Mouse (Mus musculus): Measurements from ENCODE around the gene Lrrc8d. TPM values are rescaled to one million over a fixed set of nuclear protein-coding genes. Genes with fewer than 3 reads are reported as not detected.
A peak's percentile ranks its signal among the peaks of the same experiment; 100 is the strongest.

Lrrc8d gene
- polyA plus RNA-seq, 1 experiment from 2014 or later = 20.5 TPM

- ATAC-seq = no peak
- H3K9ac ChIP-seq (replicated peaks; ENCODE audit: low read depth) = no peak overlapping the region
- 47% methylated on average over 9 of the region's 9 CpGs for WGBS
These were observed 1.6 kb downstream of the Lrrc8d start for GRCm38 (mm10) chr5:105701326-105701725.

GRCm38 (mm10) chr5:105701844-105702243, 2.1 kb downstream of the Lrrc8d start:
- no peaks in the 10 kb centered on the region for H3K27me3 ChIP-seq (replicated peaks; ENCODE audit: insufficient read depth, low read length)
- WGBS = 57% methylated on average over 8 of the region's 8 CpGs
- H3K4me3 ChIP-seq (ENCODE audit: low read depth, low read length) = peak overlapping the region; percentile 89; the same call in 1 of the 2 replicates
- 0 out of 2 replicates have a peak overlapping the region, but pooled peaks have one; percentile 97 for H3K27ac ChIP-seq (ENCODE audit: low read length)
- peak; percentile 62; the same call in 1 of the 2 replicates for TF ChIP-seq EP300 (IDR thresholded peaks at IDR 0.05)
- no peak for TF ChIP-seq CTCF (IDR thresholded peaks at IDR 0.05)
- DNase-seq (ENCODE audit: low spot score) (peak; percentile 59), ATAC-seq (no peak)
- no peak overlapping the region for H3K9ac ChIP-seq (replicated peaks; ENCODE audit: low read depth)
- no peaks in the 10 kb centered on the region for H3K36me3 ChIP-seq (ENCODE audit: insufficient read depth, low read length)
- peaks cover 7% of the 10 kb centered on the region; the same call in 1 of the 2 replicates for H3K4me1 ChIP-seq (ENCODE audit: insufficient read depth, low read depth, low read length)
- H3K4me2 ChIP-seq (replicated peaks; ENCODE audit: low read depth, low read length) = peak overlapping the region; percentile 97
- no peaks in the 10 kb centered on the region for H3K9me3 ChIP-seq (ENCODE audit: low read length)

More at GRCm38 (mm10) chr5:105701326-105701725, 1.6 kb downstream of the Lrrc8d start:
- Histone ChIP-seq H3K27me3 (replicated peaks; ENCODE audit: insufficient read depth, low read length) (no peaks in the 10 kb centered on the region), H3K27ac (ENCODE audit: low read length) (peak overlapping the region; percentile 97), H3K4me2 (replicated peaks; ENCODE audit: low read depth, low read length) (peak overlapping the region; percentile 97), H3K4me1 (ENCODE audit: insufficient read depth, low read depth, low read length) (peaks cover 7% of the 10 kb centered on the region; the same call in 1 of the 2 replicates), H3K4me3 (ENCODE audit: low read depth, low read length) (peak overlapping the region; percentile 89), H3K36me3 (ENCODE audit: insufficient read depth, low read length) (no peaks in the 10 kb centered on the region), H3K9me3 (ENCODE audit: low read length) (no peaks in the 10 kb centered on the region)
- DNase-seq (ENCODE audit: low spot score) = no peak
- TF ChIP-seq CTCF (IDR thresholded peaks at IDR 0.05) (no peak), EP300 (IDR thresholded peaks at IDR 0.05) (no peak)

GRCm38 (mm10) chr5:105702580-105703285, 3.0 kb downstream of the Lrrc8d start:
- 0 out of 2 replicates have a peak overlapping the region, but pooled peaks have one; percentile 11 for H3K4me2 ChIP-seq (replicated peaks; ENCODE audit: low read depth, low read length)

GRCm38 (mm10) chr5:105703286-105703655, 3.5 kb downstream of the Lrrc8d start:
- ATAC-seq (no peak), DNase-seq (ENCODE audit: low spot score) (peak; percentile 57)
- Histone ChIP-seq H3K27ac (ENCODE audit: low read length) (peak overlapping the region; percentile 27; the same call in 1 of the 2 replicates), H3K9ac (replicated peaks; ENCODE audit: low read depth) (no peak overlapping the region), H3K36me3 (ENCODE audit: insufficient read depth, low read length) (no peaks in the 10 kb centered on the region), H3K4me3 (ENCODE audit: low read depth, low read length) (no peak overlapping the region), H3K4me2 (replicated peaks; ENCODE audit: low read depth, low read length) (no peak overlapping the region), H3K27me3 (replicated peaks; ENCODE audit: insufficient read depth, low read length) (no peaks in the 10 kb centered on the region), H3K4me1 (ENCODE audit: insufficient read depth, low read depth, low read length) (peaks cover 7% of the 10 kb centered on the region; the same call in 1 of the 2 replicates), H3K9me3 (ENCODE audit: low read length) (no peaks in the 10 kb centered on the region)
- 72% methylated on average over 11 of the region's 11 CpGs for WGBS
- TF ChIP-seq EP300 (IDR thresholded peaks at IDR 0.05) (no peak), CTCF (IDR thresholded peaks at IDR 0.05) (no peak)

More at GRCm38 (mm10) chr5:105702580-105703285, 3.0 kb downstream of the Lrrc8d start:
- H3K9ac ChIP-seq (replicated peaks; ENCODE audit: low read depth) = no peak overlapping the region
- no peaks in the 10 kb centered on the region for H3K36me3 ChIP-seq (ENCODE audit: insufficient read depth, low read length)
- H3K4me3 ChIP-seq (ENCODE audit: low read depth, low read length) = no peak overlapping the region
- DNase-seq (ENCODE audit: low spot score) (no peak), ATAC-seq (no peak)
- H3K9me3 ChIP-seq (ENCODE audit: low read length) = no peaks in the 10 kb centered on the region
- WGBS = 74% methylated on average over 9 of the region's 9 CpGs
- H3K27ac ChIP-seq (ENCODE audit: low read length) = peak overlapping the region; percentile 27; the same call in 1 of the 2 replicates
- TF ChIP-seq EP300 (IDR thresholded peaks at IDR 0.05) = no peak
- TF ChIP-seq CTCF (IDR thresholded peaks at IDR 0.05) = no peak
- H3K4me1 ChIP-seq (ENCODE audit: insufficient read depth, low read depth, low read length) = peaks cover 7% of the 10 kb centered on the region; the same call in 1 of the 2 replicates
- no peaks in the 10 kb centered on the region for H3K27me3 ChIP-seq (replicated peaks; ENCODE audit: insufficient read depth, low read length)

- no peak overlapping the region for H3K4me3 ChIP-seq (ENCODE audit: low read depth, low read length)
- no peak for DNase-seq (ENCODE audit: low spot score)
- 27% methylated on average over 9 of the region's 9 CpGs for WGBS
- H3K9me3 ChIP-seq (ENCODE audit: low read length) = no peaks in the 10 kb centered on the region
- ATAC-seq = no peak
- no peak overlapping the region for H3K27ac ChIP-seq (ENCODE audit: low read length)
- H3K27me3 ChIP-seq (replicated peaks; ENCODE audit: insufficient read depth, low read length) = no peaks in the 10 kb centered on the region
- no peaks in the 10 kb centered on the region for H3K36me3 ChIP-seq (ENCODE audit: insufficient read depth, low read length)
- peaks cover 7% of the 10 kb centered on the region; the same call in 1 of the 2 replicates for H3K4me1 ChIP-seq (ENCODE audit: insufficient read depth, low read depth, low read length)
- H3K4me2 ChIP-seq (replicated peaks; ENCODE audit: low read depth, low read length) = no peak overlapping the region
- TF ChIP-seq EP300 (IDR thresholded peaks at IDR 0.05) = no peak
- TF ChIP-seq CTCF (IDR thresholded peaks at IDR 0.05) = no peak
- H3K9ac ChIP-seq (replicated peaks; ENCODE audit: low read depth) = no peak overlapping the region
These were observed 4.8 kb downstream of the Lrrc8d start for GRCm38 (mm10) chr5:105704573-105704972.

- Histone ChIP-seq H3K4me2 (replicated peaks; ENCODE audit: low read depth, low read length) (no peak overlapping the region), H3K4me3 (ENCODE audit: low read depth, low read length) (no peak overlapping the region), H3K9me3 (ENCODE audit: low read length) (no peaks in the 10 kb centered on the region), H3K4me1 (ENCODE audit: insufficient read depth, low read depth, low read length) (peaks cover 7% of the 10 kb centered on the region; the same call in 1 of the 2 replicates), H3K36me3 (ENCODE audit: insufficient read depth, low read length) (no peaks in the 10 kb centered on the region), H3K9ac (replicated peaks; ENCODE audit: low read depth) (no peak overlapping the region), H3K27ac (ENCODE audit: low read length) (no peak overlapping the region), H3K27me3 (replicated peaks; ENCODE audit: insufficient read depth, low read length) (no peaks in the 10 kb centered on the region)
- TF ChIP-seq CTCF (IDR thresholded peaks at IDR 0.05) (no peak), EP300 (IDR thresholded peaks at IDR 0.05) (no peak)
- DNase-seq (ENCODE audit: low spot score) (no peak), ATAC-seq (no peak)
- WGBS = 74% methylated on average over 11 of the region's 11 CpGs
These were observed 6.9 kb downstream of the Lrrc8d start for GRCm38 (mm10) chr5:105706635-105707034.
